Mouse (Mus musculus) E14TG2a.4 (cell line): Measurements from ENCODE around the gene H2afy.

ENCODE experiments used
- CTCF ChIP-seq: conservative IDR thresholded peaks from 2 replicates; pipeline ENCODE4 v1.5.1; 2014; ENCODE audit warnings: low read length
- NANOG ChIP-seq: IDR thresholded peaks from 2 replicates; pipeline ENCODE4 v1.6.1; 2014; ENCODE audit warnings: borderline replicate concordance, low read length, mixed read lengths

GRCm38 (mm10) chr13:56025027-56025410 lies 111.1 kb downstream of the H2afy start:
- TF ChIP-seq CTCF, result no peak
- TF ChIP-seq NANOG, result no peak
